Mouse (Mus musculus): ENCODE results near the gene Igf2r.
A peak's percentile ranks its signal among the peaks of the same experiment; 100 is the strongest.

Gene Igf2r

GRCm38 (mm10) chr17:12769380-12769921 is at the start of gene Igf2r:
Gene Igf2r (minus strand): TSS chr17:12769664.
- DNase-seq (ENCODE audit: low read depth, low spot score), result peak; percentile 61

- DNase-seq (ENCODE audit: low read depth, low spot score), result no peak
Measured at GRCm38 (mm10) chr17:12815885-12816284, 46.4 kb upstream of the Igf2r start.

GRCm38 (mm10) chr17:12814502-12814901 is 45.0 kb upstream of the Igf2r start:
- no peak for DNase-seq (ENCODE audit: low read depth, low spot score)

- DNase-seq (ENCODE audit: low read depth, low spot score), result no peak
Measured at GRCm38 (mm10) chr17:12810973-12811303, 41.5 kb upstream of the Igf2r start.

GRCm38 (mm10) chr17:12810103-12810972 is 40.9 kb upstream of the Igf2r start:
- peak; percentile 43 for DNase-seq (ENCODE audit: low read depth, low spot score)

GRCm38 (mm10) chr17:12808851-12809250 is 39.4 kb upstream of the Igf2r start:
- DNase-seq (ENCODE audit: low read depth, low spot score), result no peak

- no peak for DNase-seq (ENCODE audit: low read depth, low spot score)
Measured at GRCm38 (mm10) chr17:12804584-12805445, 35.4 kb upstream of the Igf2r start.

GRCm38 (mm10) chr17:12801861-12802540 is 32.5 kb upstream of the Igf2r start:
- no peak for DNase-seq (ENCODE audit: low read depth, low spot score)

GRCm38 (mm10) chr17:12799368-12800275 is 30.2 kb upstream of the Igf2r start:
- no peak for DNase-seq (ENCODE audit: low read depth, low spot score)

GRCm38 (mm10) chr17:12798571-12798970 is 29.1 kb upstream of the Igf2r start:
- no peak for DNase-seq (ENCODE audit: low read depth, low spot score)

- DNase-seq (ENCODE audit: low read depth, low spot score), result no peak
Measured at GRCm38 (mm10) chr17:12797427-12798029, 28.1 kb upstream of the Igf2r start.

- no peak for DNase-seq (ENCODE audit: low read depth, low spot score)
Measured at GRCm38 (mm10) chr17:12796633-12797032, 27.2 kb upstream of the Igf2r start.

GRCm38 (mm10) chr17:12793660-12794406 is 24.4 kb upstream of the Igf2r start:
- DNase-seq (ENCODE audit: low read depth, low spot score), result no peak

- no peak for DNase-seq (ENCODE audit: low read depth, low spot score)
Measured at GRCm38 (mm10) chr17:12792422-12793206, 23.1 kb upstream of the Igf2r start.

- DNase-seq (ENCODE audit: low read depth, low spot score), result no peak
Measured at GRCm38 (mm10) chr17:12791420-12791819, 22.0 kb upstream of the Igf2r start.

- no peak for DNase-seq (ENCODE audit: low read depth, low spot score)
Measured at GRCm38 (mm10) chr17:12791079-12791406, 21.6 kb upstream of the Igf2r start.

- no peak for DNase-seq (ENCODE audit: low read depth, low spot score)
Measured at GRCm38 (mm10) chr17:12790353-12791078, 21.1 kb upstream of the Igf2r start.
